Mouse (Mus musculus) gastrocnemius, postnatal 4 days (tissue): ENCODE results near the gene Uba5. TPM values are rescaled to one million over a fixed set of nuclear protein-coding genes. Genes with fewer than 3 reads are reported as not detected.

Experiments used
- total RNA-seq, 2 experiments: library from RNA; stranded (reverse); gene quantifications; 2 replicates each; pipeline ENCODE4 v1.2.3; 2021

Gene Uba5
- total RNA-seq, 2 experiments from 2014 or later, result 28.7 to 30.6 TPM

Other genes starting within 250 kb of the Uba5 start
- gene Nphp3, start 60.6 kb downstream of the Uba5 start, total RNA-seq, result 1 to 10 TPM; 4.8 to 6.5 TPM
- gene Gm28305, start 22.5 kb downstream of the Uba5 start, total RNA-seq, result not detected
- 10 to 100 TPM; 11.2 to 16.5 TPM for gene Acad11, start 243 bp upstream of the Uba5 start, total RNA-seq
- 1 to 10 TPM; 2.6 to 3.0 TPM for gene Ackr4, start 63.8 kb upstream of the Uba5 start, total RNA-seq
- 10 to 100 TPM; 44.4 to 54.8 TPM for gene Dnajc13, start 199.8 kb upstream of the Uba5 start, total RNA-seq